Mouse (Mus musculus): ENCODE measurements at regions not wholly inside any gene's neighbourhood (a gene's known extent, or its start where the extent isn't known, plus 50 kb on each side); places are given as distances from the start of the nearest gene placed in this dataset.

DNA sequence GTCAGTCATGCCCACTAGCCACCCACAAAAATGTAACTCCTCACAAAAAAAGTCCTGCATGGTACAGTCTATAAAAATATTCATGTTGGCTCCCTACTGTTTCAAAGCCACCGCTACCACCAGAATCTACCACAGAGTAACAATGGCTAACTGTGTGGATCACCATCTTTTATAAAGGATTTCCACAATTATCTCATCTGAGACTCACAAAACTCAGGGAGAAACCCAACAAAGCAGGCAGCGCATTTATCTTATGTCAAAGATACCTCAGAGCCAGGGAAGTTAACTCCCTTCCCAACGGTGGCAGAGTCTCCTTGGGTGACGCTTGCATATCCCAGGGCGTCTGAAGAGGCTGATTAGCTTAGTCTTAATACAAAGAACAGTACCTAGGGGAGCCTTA is 172.5 kb downstream of the Setd4 start:
- TF ChIP-seq POU5F1 (IDR thresholded peaks at IDR 0.05; ENCODE audit: borderline replicate concordance, low read length) (no peak), NANOG (IDR thresholded peaks at IDR 0.05; ENCODE audit: borderline replicate concordance, low read length) (no peak), CTCF (conservative IDR thresholded peaks at IDR 0.05; ENCODE audit: low read length) (no peak)
- H3K36me3 ChIP-seq (ENCODE audit: insufficient read depth, low read length), result no peaks in the 10 kb centered on the region
- no peaks in the 10 kb centered on the region for H3K4me1 ChIP-seq (replicated peaks; ENCODE audit: low read depth, low read length)
- peaks cover 4% of the 10 kb centered on the region; the same call in 1 of the 2 replicates for H3K27me3 ChIP-seq (ENCODE audit: insufficient read depth, low read length)
- H3K4me3 ChIP-seq (replicated peaks; ENCODE audit: low read length), result no peak overlapping the region
- peaks cover 6% of the 10 kb centered on the region; the same call in 1 of the 2 replicates for H3K9me3 ChIP-seq (ENCODE audit: low read length)

- H3K4me1 ChIP-seq (replicated peaks; ENCODE audit: low read depth, low read length), result no peaks in the 10 kb centered on the region
- TF ChIP-seq POU5F1 (IDR thresholded peaks at IDR 0.05; ENCODE audit: borderline replicate concordance, low read length) (no peak), CTCF (conservative IDR thresholded peaks at IDR 0.05; ENCODE audit: low read length) (no peak), NANOG (IDR thresholded peaks at IDR 0.05; ENCODE audit: borderline replicate concordance, low read length) (no peak)
These were observed 174.5 kb downstream of the Setd4 start for GRCm38 (mm10) chr16:93429324-93429781.

DNA sequence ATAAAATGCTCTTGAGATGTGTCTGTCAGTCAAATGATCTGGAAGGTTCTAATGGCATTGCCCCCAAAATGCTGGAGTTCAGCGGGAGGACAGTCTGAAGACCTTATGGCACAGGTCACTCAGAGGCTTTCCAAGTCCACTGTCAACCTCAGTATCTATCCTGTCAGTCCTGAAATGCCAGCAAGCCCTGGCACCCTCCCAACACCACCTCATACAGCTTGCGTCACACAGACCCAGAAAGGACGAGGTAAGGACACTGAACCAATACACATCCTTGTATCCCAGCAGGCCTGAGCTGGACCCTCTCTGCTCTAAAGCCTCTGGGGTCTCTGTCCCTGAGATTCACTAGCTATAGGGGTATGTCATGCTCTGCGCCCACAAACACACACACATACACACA is 176.6 kb downstream of the Setd4 start:
- Histone ChIP-seq H3K4me1 (replicated peaks; ENCODE audit: low read depth, low read length) (peaks cover 15% of the 10 kb centered on the region), H3K36me3 (ENCODE audit: insufficient read depth, low read length) (no peaks in the 10 kb centered on the region), H3K9me3 (ENCODE audit: low read length) (no peaks in the 10 kb centered on the region), H3K4me3 (replicated peaks; ENCODE audit: low read length) (no peak overlapping the region), H3K27me3 (ENCODE audit: insufficient read depth, low read length) (peaks cover 18% of the 10 kb centered on the region)
- no peak for TF ChIP-seq NANOG (IDR thresholded peaks at IDR 0.05; ENCODE audit: borderline replicate concordance, low read length)
- no peak for TF ChIP-seq CTCF (conservative IDR thresholded peaks at IDR 0.05; ENCODE audit: low read length)
- no peak for TF ChIP-seq POU5F1 (IDR thresholded peaks at IDR 0.05; ENCODE audit: borderline replicate concordance, low read length)

More at GRCm38 (mm10) chr16:93429324-93429781, 174.5 kb downstream of the Setd4 start:
- Histone ChIP-seq H3K4me3 (replicated peaks; ENCODE audit: low read length) (no peak overlapping the region), H3K36me3 (ENCODE audit: insufficient read depth, low read length) (no peaks in the 10 kb centered on the region), H3K9me3 (ENCODE audit: low read length) (no peaks in the 10 kb centered on the region), H3K27me3 (ENCODE audit: insufficient read depth, low read length) (peaks cover 4% of the 10 kb centered on the region; the same call in 1 of the 2 replicates)

DNA sequence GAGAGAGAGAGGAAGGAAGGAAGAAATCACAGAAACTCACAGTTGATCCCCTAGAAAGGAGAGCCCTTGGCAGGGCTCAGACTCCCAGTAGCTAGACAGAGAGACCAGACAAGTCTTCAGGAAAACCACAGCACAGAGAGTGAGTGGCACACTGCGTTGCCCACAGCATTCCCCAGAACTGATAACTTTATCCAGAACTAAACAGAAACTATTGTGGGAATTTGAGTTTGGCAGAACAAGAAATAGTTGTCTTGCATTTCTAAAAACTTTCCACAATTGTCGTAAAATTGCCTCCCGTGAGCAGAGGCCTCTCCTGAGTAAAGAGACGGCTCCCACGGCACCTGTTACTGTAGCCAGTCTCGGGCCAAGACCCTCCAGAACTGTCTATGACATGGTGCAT is 178.1 kb downstream of the Setd4 start:
- Histone ChIP-seq H3K27me3 (ENCODE audit: insufficient read depth, low read length) (peaks cover 15% of the 10 kb centered on the region), H3K9me3 (ENCODE audit: low read length) (no peaks in the 10 kb centered on the region), H3K4me1 (replicated peaks; ENCODE audit: low read depth, low read length) (peaks cover 15% of the 10 kb centered on the region), H3K4me3 (replicated peaks; ENCODE audit: low read length) (no peak overlapping the region), H3K36me3 (ENCODE audit: insufficient read depth, low read length) (no peaks in the 10 kb centered on the region)
- TF ChIP-seq POU5F1 (IDR thresholded peaks at IDR 0.05; ENCODE audit: borderline replicate concordance, low read length) (no peak), NANOG (IDR thresholded peaks at IDR 0.05; ENCODE audit: borderline replicate concordance, low read length) (no peak), CTCF (conservative IDR thresholded peaks at IDR 0.05; ENCODE audit: low read length) (no peak)

DNA sequence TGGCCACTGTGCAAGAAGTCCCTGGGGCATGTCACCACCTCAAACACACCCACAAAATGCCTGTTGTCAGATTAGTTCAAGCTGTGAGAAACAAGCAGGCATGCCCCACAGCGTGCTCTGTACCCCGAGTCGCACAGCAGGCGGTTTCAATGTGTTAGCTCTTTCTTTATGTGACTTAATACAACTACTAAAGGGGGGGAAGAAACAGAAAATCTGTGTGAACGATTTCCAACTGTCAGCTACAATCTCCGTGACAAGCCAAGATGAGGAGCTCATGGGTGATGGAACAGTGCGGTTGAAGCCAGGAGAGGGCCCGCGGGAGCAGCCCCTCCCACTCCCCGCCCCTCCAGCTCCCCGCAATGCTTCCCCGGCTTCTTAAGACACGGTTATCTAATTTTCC is 180.7 kb downstream of the Setd4 start:
- Histone ChIP-seq H3K27me3 (ENCODE audit: insufficient read depth, low read length) (peaks cover 15% of the 10 kb centered on the region), H3K36me3 (ENCODE audit: insufficient read depth, low read length) (no peaks in the 10 kb centered on the region), H3K9me3 (ENCODE audit: low read length) (no peaks in the 10 kb centered on the region), H3K4me3 (replicated peaks; ENCODE audit: low read length) (peak overlapping the region; percentile 5; the same call in 1 of the 2 replicates), H3K4me1 (replicated peaks; ENCODE audit: low read depth, low read length) (peaks cover 15% of the 10 kb centered on the region)
- TF ChIP-seq POU5F1 (IDR thresholded peaks at IDR 0.05; ENCODE audit: borderline replicate concordance, low read length), result no peak
- TF ChIP-seq NANOG (IDR thresholded peaks at IDR 0.05; ENCODE audit: borderline replicate concordance, low read length), result no peak

GRCm38 (mm10) chr16:93422221-93422620 is 181.6 kb downstream of the Setd4 start:
- Histone ChIP-seq H3K27me3 (ENCODE audit: insufficient read depth, low read length) (peaks cover 15% of the 10 kb centered on the region), H3K36me3 (ENCODE audit: insufficient read depth, low read length) (no peaks in the 10 kb centered on the region)
- TF ChIP-seq NANOG (IDR thresholded peaks at IDR 0.05; ENCODE audit: borderline replicate concordance, low read length) (no peak), POU5F1 (IDR thresholded peaks at IDR 0.05; ENCODE audit: borderline replicate concordance, low read length) (no peak), CTCF (conservative IDR thresholded peaks at IDR 0.05; ENCODE audit: low read length) (no peak)

DNA sequence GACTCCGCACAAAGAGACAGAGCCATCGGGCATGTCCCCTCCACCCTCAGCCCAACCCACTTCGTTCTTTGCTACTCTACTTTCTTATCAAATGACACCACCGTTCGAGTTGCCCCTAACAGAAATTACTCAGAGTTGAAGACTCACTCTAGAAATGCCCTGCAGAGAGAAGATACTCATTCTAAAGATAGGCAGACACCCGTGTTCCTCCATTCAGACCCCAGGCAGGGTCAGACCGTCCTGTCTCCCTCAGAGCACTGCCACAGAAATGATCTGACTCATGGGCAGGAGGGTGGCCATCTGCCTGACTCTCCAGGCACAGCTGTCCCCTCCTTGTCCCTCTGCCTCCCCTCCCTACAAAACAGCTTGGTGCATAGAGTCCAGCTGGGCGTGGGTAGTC is 185.6 kb downstream of the Setd4 start:
- no peaks in the 10 kb centered on the region for H3K36me3 ChIP-seq (ENCODE audit: insufficient read depth, low read length)
- no peaks in the 10 kb centered on the region for H3K9me3 ChIP-seq (ENCODE audit: low read length)
- H3K4me1 ChIP-seq (replicated peaks; ENCODE audit: low read depth, low read length), result peaks cover 7% of the 10 kb centered on the region
- peaks cover 9% of the 10 kb centered on the region for H3K27me3 ChIP-seq (ENCODE audit: insufficient read depth, low read length)
- no peak overlapping the region for H3K4me3 ChIP-seq (replicated peaks; ENCODE audit: low read length)
- TF ChIP-seq CTCF (conservative IDR thresholded peaks at IDR 0.05; ENCODE audit: low read length), result no peak
- no peak for TF ChIP-seq NANOG (IDR thresholded peaks at IDR 0.05; ENCODE audit: borderline replicate concordance, low read length)
- TF ChIP-seq POU5F1 (IDR thresholded peaks at IDR 0.05; ENCODE audit: borderline replicate concordance, low read length), result no peak

More at GRCm38 (mm10) chr16:93422221-93422620, 181.6 kb downstream of the Setd4 start:
- H3K4me1 ChIP-seq (replicated peaks; ENCODE audit: low read depth, low read length), result peaks cover 15% of the 10 kb centered on the region
- no peaks in the 10 kb centered on the region for H3K9me3 ChIP-seq (ENCODE audit: low read length)
- no peak overlapping the region for H3K4me3 ChIP-seq (replicated peaks; ENCODE audit: low read length)

- H3K9me3 ChIP-seq (ENCODE audit: low read length), result no peaks in the 10 kb centered on the region
- no peaks in the 10 kb centered on the region for H3K36me3 ChIP-seq (ENCODE audit: insufficient read depth, low read length)
- TF ChIP-seq CTCF (conservative IDR thresholded peaks at IDR 0.05; ENCODE audit: low read length) (no peak), POU5F1 (IDR thresholded peaks at IDR 0.05; ENCODE audit: borderline replicate concordance, low read length) (no peak), NANOG (IDR thresholded peaks at IDR 0.05; ENCODE audit: borderline replicate concordance, low read length) (no peak)
- peaks cover 5% of the 10 kb centered on the region for H3K27me3 ChIP-seq (ENCODE audit: insufficient read depth, low read length)
- H3K4me3 ChIP-seq (replicated peaks; ENCODE audit: low read length), result no peak overlapping the region
- H3K4me1 ChIP-seq (replicated peaks; ENCODE audit: low read depth, low read length), result peaks cover 2% of the 10 kb centered on the region
These were observed 186.0 kb downstream of the Setd4 start for GRCm38 (mm10) chr16:93417831-93418230.

Measured in E14TG2a.4 (cell line).